Mouse (Mus musculus) lung, postnatal 0 days (tissue): ENCODE measurements around the gene Anks1.

Experiments used
- CTCF ChIP-seq: IDR thresholded peaks from 2 replicates; pipeline ENCODE4 v1.5.1; 2016; ENCODE audit warnings: antibody characterized with exemption, mild to moderate bottlenecking
- EP300 ChIP-seq: IDR thresholded peaks from 2 replicates; pipeline ENCODE4 v1.6.1; 2016; ENCODE audit warnings: antibody characterized with exemption, mild to moderate bottlenecking, control low read depth

GRCm38 (mm10) chr17:28074486-28074885 lies 165.4 kb downstream of the Anks1 start:
- TF ChIP-seq CTCF (no peak), EP300 (no peak)
